Mouse (Mus musculus) urinary bladder, postnatal 14 days (tissue): ENCODE data around the gene Actn1.

Experiments used
- DNase-seq: peaks from one replicate; pipeline ENCODE4 v3.0.0; 2021; ENCODE audit warnings: low spot score

The Actn1 gene

DNA sequence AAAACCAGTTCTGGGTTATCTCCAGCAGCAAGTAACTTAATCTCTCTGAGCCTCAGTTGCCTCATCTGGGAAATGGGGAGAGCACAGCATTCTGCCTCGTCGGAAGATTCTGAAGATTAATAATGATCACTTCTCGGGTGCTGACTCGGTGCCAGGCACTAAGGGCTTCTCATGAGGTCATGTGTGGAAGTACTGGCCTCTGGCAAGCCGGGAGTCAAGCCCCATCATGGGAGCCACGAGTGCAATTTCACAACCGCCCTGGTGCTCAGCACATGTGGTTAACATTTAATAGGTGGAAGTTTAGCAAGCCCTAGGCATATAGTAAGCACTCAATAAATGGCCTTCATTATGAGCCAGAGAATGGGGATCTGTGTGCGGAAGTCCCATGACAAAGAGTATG is 125.0 kb downstream of the Actn1 start:
- DNase-seq, result no peak

- no peak for DNase-seq
These were observed 127.1 kb downstream of the Actn1 start for GRCm38 (mm10) chr12:80133011-80133545.

GRCm38 (mm10) chr12:80132250-80133003 is 127.7 kb downstream of the Actn1 start:
- peak; percentile 86 for DNase-seq

GRCm38 (mm10) chr12:80131359-80132249 is 128.6 kb downstream of the Actn1 start:
- DNase-seq, result no peak

DNA sequence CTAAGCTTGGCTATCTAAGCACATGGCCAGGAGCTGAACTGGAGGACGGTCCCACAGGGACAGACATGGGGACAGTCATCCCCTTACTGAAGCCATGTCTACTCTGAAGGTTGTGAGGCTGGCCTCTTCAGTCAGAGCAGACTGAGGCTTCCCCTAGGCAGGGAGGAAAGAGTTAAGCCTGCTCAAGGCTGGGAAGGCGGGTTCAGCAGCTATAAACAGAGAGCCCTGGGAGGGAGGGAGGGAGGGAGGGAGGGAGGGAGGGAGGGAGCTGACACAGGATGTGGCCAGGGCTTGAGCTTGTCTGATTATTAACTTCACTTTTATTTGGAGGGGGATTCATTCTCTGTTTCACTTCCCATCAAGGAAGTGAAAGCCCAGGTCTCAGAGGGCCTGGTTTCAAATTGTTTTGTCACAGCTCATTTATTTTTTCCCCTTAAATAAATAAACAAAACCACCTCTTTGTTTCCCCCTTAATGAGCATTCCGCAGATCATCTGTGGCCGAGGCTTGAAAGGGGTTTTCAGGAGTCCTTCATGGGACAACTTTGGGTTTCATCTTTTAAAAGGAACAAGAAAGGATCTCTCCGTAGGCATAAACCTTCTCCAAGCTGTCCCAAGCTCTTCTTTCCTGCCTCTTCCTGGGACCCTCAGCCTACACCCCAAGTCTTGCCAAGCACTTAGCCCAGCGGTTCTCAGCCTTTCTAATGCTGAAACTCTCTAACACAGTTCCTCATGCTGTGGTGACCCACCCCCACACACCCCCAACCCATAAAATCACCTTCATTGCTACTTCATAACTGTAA is 129.4 kb downstream of the Actn1 start:
- DNase-seq, result no peak

DNA sequence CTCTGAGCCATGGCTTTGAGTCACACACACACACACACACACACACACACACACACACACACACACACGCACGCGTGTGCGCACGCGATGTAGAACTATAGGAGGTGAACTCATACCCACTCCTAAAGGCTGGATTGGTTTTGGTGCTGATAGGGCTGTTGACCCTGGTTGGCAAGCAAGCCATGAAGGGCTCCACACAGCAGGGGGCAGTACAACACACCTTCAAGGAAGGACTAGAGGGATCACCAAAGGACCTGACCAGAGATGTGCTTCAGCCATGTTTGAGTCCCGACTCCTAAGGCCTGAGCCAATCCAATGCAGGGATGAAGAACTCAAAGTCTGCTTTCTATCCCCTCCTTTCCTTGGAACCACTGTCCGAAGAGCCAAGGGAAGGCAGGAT is 130.6 kb downstream of the Actn1 start:
- no peak for DNase-seq

GRCm38 (mm10) chr12:80127191-80127762 is 132.9 kb downstream of the Actn1 start:
- DNase-seq, result no peak

DNA sequence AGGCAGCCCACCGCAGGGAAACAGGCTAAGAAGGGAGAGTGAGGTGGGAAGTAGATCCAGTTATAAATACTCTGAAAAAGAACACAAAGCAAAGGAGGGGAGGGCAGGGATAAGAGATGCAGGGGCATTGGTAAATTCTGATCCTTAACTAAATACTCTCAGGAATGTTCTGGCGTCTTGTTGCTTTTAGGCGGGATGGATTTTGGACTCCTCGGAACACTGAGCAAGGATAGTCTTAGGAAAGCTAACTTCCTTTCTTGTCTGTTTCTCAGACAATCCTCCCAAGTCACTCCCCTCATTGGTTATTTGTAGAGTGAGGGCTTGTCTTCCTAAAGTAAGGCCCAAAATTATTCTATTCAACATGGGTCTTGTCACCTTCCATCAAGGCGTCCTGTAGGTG is 134.9 kb downstream of the Actn1 start:
- no peak for DNase-seq

GRCm38 (mm10) chr12:80124756-80125155 is 135.4 kb downstream of the Actn1 start:
- DNase-seq, result no peak

- no peak for DNase-seq
These were observed 136.0 kb downstream of the Actn1 start for GRCm38 (mm10) chr12:80124211-80124610.

DNA sequence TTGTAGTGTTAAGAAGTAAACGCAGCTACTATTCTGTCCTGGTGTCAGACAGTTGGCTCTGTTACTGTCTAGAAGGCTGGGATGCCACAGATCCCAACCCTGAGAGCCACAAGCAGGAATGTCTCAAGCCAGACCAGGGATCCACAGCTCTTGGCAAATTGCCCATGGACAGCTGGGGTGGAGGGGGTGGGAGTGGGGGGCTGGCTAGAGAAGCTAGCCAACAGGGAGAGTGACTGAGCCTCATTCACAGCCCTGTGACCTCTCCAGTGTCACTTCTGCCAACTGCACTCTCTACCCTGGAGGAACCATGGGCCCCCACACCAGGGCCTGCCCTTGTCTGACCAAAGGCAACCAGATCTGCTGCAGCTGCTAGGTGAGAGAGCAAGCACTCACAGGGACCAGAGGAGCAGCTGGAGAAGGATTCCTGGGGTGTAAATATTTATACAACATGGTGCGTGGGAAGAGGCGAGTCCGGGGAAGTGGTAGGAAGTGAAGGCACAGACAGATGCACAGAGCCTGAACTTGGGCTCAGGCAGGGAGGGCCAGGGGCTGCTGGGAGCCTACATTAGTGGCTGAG is 136.9 kb downstream of the Actn1 start:
- DNase-seq, result no peak

DNA sequence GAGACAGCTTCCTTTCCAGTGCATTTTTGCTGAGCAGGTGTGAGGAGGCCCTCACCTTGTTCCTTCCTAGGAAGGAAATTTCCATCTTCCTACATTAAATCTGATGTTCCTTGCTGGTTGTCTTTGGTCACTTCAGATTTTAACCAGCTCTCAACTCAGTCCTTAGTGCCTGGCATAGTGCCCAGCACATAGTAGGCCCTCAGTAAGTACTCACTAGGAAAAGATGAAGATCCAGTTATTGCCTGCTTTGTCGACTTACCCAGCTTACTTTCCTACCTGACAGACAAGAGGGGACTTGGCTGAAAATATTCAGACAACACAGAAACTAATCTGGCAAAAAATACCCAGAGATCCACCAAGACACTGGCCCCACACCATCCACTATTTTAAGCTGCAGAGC is 138.7 kb downstream of the Actn1 start:
- no peak for DNase-seq

GRCm38 (mm10) chr12:80118588-80118987 is 141.6 kb downstream of the Actn1 start:
- DNase-seq, result no peak
